Mouse (Mus musculus) neural tube, postnatal 0 days (tissue): Measurements from ENCODE around the gene Gm5615. TPM values are rescaled to one million over a fixed set of nuclear protein-coding genes. Genes with fewer than 3 reads are reported as not detected.

Source experiments
- polyA plus RNA-seq: library from polyadenylated mRNA; unstranded; fragments of >200 nt; fragmentation: Nextera tagmentation; extraction: Ambion mirVana; gene quantifications from 2 replicates; pipeline ENCODE4 v1.2.1, GENCODE M21; 2015

Gene Gm5615
- polyA plus RNA-seq = not detected in 2 replicates

GRCm38 (mm10) chr9:36541863-36542262 is at the start of gene Gm5615:
Gene Gm5615 (minus strand): TSS chr9:36541963.

GRCm38 (mm10) chr9:36582535-36582934 is 40.8 kb upstream of the Gm5615 start, which contains the start of gene Gm17689:
Gene Gm17689 (minus strand): TSS chr9:36582635.

Other genes with a start within 250 kb of the Gm5615 start
- not detected in 2 replicates for gene Gm7257, start 110.1 kb downstream of the Gm5615 start, polyA plus RNA-seq
- not detected in 2 replicates for gene Gm9513, start 66.3 kb downstream of the Gm5615 start, polyA plus RNA-seq
- not detected in 2 replicates for gene Gm17689, start 40.7 kb upstream of the Gm5615 start, polyA plus RNA-seq
- not detected in 2 replicates for gene A630095E13Rik, start 101.4 kb upstream of the Gm5615 start, polyA plus RNA-seq
- not detected in 2 replicates for gene Acrv1, start 151.3 kb upstream of the Gm5615 start, polyA plus RNA-seq
- gene Chek1, start 185.1 kb upstream of the Gm5615 start, polyA plus RNA-seq = 5.1 and 5.6 TPM in 2 replicates
- 62.2 and 74.9 TPM in 2 replicates for gene Stt3a, start 225.7 kb upstream of the Gm5615 start, polyA plus RNA-seq